Mouse (Mus musculus) liver, postnatal 0 days (tissue): ENCODE data around the gene Gsg1l.

ENCODE experiments used
- CTCF ChIP-seq: sonication (generic); IDR thresholded peaks from 2 replicates; pipeline ENCODE4 v1.5.1; 2016; ENCODE audit warnings: antibody characterized with exemption, low read depth
- EP300 ChIP-seq: IDR thresholded peaks from 2 replicates; pipeline ENCODE4 v1.6.1; 2016; ENCODE audit warnings: antibody characterized with exemption, low read depth, mild to moderate bottlenecking

- no peak for TF ChIP-seq CTCF
- no peak for TF ChIP-seq EP300
Observed at GRCm38 (mm10) chr7:126086321-126086741, 4.1 kb upstream of the Gsg1l start.
